Mouse (Mus musculus): ENCODE measurements around the gene Cxcl2. TPM values are rescaled to one million over a fixed set of nuclear protein-coding genes. Genes with fewer than 3 reads are reported as not detected.

Cxcl2 gene
- polyA plus RNA-seq, 1 experiment from 2014 or later = not detected

DNA sequence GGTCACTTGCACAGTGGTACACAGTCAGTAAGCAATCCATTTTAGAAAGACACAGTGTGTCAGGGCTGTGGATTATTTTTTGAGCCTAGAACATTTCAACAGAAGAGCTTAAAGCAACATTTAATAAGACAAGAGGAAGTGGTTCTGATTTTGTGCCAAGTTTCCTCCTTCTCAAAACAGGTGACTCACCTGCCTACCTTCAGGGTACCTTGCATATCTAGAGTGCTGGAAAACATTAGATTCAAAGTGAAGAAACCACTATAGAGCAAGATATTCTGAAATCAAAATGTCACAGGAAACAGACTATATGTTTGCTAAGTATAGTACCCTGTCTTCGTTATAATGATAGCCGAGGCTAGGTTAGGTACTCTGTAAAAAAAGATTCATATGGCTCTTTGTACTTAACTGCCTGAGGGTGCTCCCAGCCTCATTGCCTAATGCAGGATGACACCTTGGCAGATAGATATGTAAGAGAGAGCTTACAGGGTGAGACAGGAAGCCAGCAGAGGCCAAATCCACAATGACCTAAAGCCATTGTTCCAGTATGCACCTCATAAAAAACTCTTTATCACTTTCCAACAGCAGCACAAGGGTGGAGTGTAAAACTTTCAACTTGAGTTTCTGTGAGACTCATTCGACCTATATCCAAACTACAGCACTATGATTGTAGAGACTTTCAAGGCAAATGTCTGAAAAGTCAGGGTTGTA, 24.2 kb upstream of the Cxcl2 start:
- Histone ChIP-seq H3K4me3 (replicated peaks) (no peak overlapping the region), H3K36me3 (no peaks in the 10 kb centered on the region), H3K27me3 (no peaks in the 10 kb centered on the region), H3K4me2 (no peak overlapping the region), H3K9ac (replicated peaks) (no peak overlapping the region), H3K4me1 (replicated peaks) (no peaks in the 10 kb centered on the region), H3K9me3 (no peaks in the 10 kb centered on the region), H3K27ac (no peak overlapping the region)
- ATAC-seq (ENCODE audit: insufficient number of reproducible peaks, insufficient read depth, low FRiP score, low TSS enrichment, low read depth) = no peak
- WGBS = 82% methylated on average over 3 of the region's 3 CpGs

DNA sequence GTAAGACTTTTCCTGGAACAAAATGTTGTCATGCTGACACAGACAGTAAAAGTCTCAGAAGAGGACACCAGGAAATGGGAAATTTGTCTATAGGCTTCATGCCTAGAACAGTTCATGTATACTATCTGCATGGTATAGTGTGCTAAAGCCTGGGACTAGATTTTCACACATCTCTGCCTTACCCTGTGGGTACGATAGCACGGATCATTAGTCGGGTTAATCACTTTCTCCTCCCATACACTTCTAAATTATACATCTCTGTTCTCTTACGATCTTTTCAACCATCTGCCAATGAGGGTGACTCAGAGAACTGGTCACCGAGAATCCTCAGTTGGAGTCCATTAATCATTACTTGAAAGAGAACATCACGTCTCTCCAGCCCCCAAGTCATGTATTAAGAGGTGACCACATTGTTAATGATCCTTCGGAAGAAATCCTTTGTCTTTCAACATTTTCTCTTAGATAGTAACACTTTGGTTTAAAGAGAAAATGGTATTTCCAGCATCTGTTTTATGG, 23.3 kb upstream of the Cxcl2 start:
- H3K9ac ChIP-seq (replicated peaks) = no peak overlapping the region
- H3K4me3 ChIP-seq (replicated peaks) = no peak overlapping the region
- H3K36me3 ChIP-seq = no peaks in the 10 kb centered on the region
- no peaks in the 10 kb centered on the region for H3K4me1 ChIP-seq (replicated peaks)
- H3K9me3 ChIP-seq = no peaks in the 10 kb centered on the region
- no peak overlapping the region for H3K27ac ChIP-seq
- no peak for ATAC-seq (ENCODE audit: insufficient number of reproducible peaks, insufficient read depth, low FRiP score, low TSS enrichment, low read depth)
- WGBS = 77% methylated on average over 7 of the region's 7 CpGs
- no peaks in the 10 kb centered on the region for H3K27me3 ChIP-seq
- no peak overlapping the region for H3K4me2 ChIP-seq

DNA sequence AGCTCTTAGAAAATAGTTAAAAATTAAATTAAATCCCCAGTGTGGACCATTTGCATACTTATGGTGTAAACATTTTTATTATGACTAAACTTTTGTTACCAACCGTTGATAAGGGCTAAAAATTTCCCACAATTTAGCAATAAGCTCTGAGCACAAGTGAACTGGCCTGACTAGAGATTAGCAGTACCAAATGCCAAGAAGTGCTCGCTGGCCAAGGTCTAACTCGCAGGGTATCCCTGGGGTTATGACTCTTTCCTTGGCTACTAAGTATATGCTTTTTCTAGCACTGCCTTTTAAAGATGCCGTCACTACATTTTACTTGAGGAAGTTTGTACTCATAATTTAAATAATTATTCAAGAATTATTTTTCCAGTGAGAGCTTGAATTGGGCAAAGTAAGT, 22.6 kb upstream of the Cxcl2 start:
- Histone ChIP-seq H3K27me3 (no peaks in the 10 kb centered on the region), H3K9me3 (no peaks in the 10 kb centered on the region), H3K36me3 (no peaks in the 10 kb centered on the region), H3K4me3 (replicated peaks) (no peak overlapping the region), H3K4me1 (replicated peaks) (no peaks in the 10 kb centered on the region), H3K9ac (replicated peaks) (no peak overlapping the region), H3K4me2 (no peak overlapping the region), H3K27ac (no peak overlapping the region)
- no peak for ATAC-seq (ENCODE audit: insufficient number of reproducible peaks, insufficient read depth, low FRiP score, low TSS enrichment, low read depth)
- WGBS = 86% methylated on average over 4 of the region's 4 CpGs

DNA sequence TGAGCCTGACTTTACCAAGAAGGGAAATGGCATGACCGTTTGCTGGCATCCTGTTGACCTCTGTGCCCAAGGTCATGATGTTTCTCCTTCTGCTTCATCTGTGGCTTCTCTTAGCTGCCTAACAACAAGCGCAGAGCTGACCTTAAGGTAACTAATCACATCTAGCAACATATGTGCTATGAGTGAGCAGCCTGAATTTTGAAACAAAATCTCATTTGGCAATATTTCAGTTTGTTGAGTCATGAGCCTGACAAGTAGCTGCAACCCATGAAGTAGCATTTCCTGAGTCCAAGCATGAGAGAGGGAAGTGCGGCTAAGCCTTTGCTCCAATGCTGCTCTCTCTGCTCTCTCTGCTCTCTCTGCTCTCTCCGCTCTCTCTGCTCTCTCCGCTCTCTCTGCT, 22.0 kb upstream of the Cxcl2 start:
- no peaks in the 10 kb centered on the region for H3K36me3 ChIP-seq
- no peak for ATAC-seq (ENCODE audit: insufficient number of reproducible peaks, insufficient read depth, low FRiP score, low TSS enrichment, low read depth)
- no peak overlapping the region for H3K27ac ChIP-seq
- H3K4me1 ChIP-seq (replicated peaks) = no peaks in the 10 kb centered on the region
- H3K9ac ChIP-seq (replicated peaks) = no peak overlapping the region
- WGBS = 85% methylated on average over 5 of the region's 5 CpGs
- H3K27me3 ChIP-seq = no peaks in the 10 kb centered on the region
- no peaks in the 10 kb centered on the region for H3K9me3 ChIP-seq
- no peak overlapping the region for H3K4me3 ChIP-seq (replicated peaks)
- H3K4me2 ChIP-seq = no peak overlapping the region

DNA sequence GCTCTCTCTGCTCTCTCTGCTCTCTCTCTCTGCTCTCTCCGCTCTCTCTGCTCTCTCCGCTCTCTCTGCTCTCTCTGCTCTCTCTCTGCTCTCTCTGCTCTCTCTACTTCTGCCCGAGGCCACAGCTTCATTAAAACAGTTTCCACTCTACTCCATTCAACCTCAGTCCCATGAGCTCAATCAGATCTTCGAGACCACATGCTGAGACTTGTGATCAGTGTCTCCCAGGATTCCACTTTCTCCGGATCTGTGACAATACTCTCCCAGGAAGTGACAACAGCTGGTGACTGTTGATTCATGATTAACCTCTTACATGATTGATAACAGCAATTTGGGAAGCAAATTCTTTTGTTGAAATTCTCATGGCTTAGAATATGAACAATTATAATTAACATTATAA, 21.5 kb upstream of the Cxcl2 start:
- WGBS = 90% methylated on average over 5 of the region's 5 CpGs
- H3K4me1 ChIP-seq (replicated peaks) = no peaks in the 10 kb centered on the region
- no peaks in the 10 kb centered on the region for H3K36me3 ChIP-seq
- no peaks in the 10 kb centered on the region for H3K9me3 ChIP-seq
- H3K27ac ChIP-seq = no peak overlapping the region
- H3K27me3 ChIP-seq = no peaks in the 10 kb centered on the region
- H3K9ac ChIP-seq (replicated peaks) = no peak overlapping the region
- H3K4me2 ChIP-seq = no peak overlapping the region
- ATAC-seq (ENCODE audit: insufficient number of reproducible peaks, insufficient read depth, low FRiP score, low TSS enrichment, low read depth) = no peak
- H3K4me3 ChIP-seq (replicated peaks) = no peak overlapping the region

DNA sequence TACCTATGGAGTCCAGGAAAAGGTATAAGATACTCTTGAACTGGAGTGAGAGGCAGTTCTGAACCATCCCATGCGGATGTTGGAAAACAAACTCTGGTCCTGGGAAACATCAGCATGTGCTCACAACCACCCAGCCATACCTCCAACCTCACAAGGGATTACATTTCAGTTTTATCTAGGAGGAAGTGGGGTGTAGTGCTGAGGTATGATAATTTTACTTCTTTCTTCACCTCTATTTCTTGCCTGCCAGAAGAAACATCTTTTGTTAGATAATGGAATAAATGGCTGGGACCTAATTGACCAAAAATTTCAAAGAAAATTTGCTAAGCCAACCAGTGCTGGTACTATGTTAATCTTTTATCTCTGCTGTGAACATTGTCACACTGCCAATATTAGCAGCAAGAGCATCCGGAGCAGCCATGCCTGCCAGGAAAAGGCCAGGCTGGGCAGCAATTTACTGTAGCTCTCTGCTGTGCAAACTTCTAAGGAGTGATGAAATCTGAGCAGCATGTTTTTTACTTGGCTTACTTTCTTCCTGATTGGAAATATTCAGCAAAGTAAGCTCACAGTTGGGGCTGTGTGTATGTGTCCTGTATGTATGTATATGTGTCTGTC, 18.9 kb upstream of the Cxcl2 start:
- H3K9ac ChIP-seq (replicated peaks) = no peak overlapping the region
- no peak overlapping the region for H3K4me3 ChIP-seq (replicated peaks)
- no peaks in the 10 kb centered on the region for H3K9me3 ChIP-seq
- H3K27me3 ChIP-seq = no peaks in the 10 kb centered on the region
- ATAC-seq (ENCODE audit: insufficient number of reproducible peaks, insufficient read depth, low FRiP score, low TSS enrichment, low read depth) = no peak
- no peaks in the 10 kb centered on the region for H3K36me3 ChIP-seq
- 75% methylated on average over 2 of the region's 2 CpGs for WGBS
- H3K4me2 ChIP-seq = no peak overlapping the region
- no peak overlapping the region for H3K27ac ChIP-seq
- no peaks in the 10 kb centered on the region for H3K4me1 ChIP-seq (replicated peaks)

DNA sequence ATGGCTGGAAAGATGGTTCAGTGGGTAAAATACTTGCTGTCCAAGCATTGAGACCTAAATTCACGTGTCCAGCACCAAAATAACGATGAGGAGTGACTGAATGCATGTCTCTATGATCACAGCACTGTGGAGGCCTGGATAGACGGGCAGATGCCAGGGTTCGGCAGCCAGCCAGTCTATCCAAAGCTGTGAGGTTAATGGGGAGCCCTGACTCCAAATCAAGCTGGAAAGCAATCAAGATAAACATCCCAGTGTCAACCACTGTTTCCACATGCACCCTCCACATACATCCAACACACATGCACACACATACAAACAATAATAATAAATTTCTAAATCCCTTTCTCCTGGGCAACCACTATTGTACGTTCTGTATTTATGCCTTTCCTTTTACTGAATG, 15.0 kb upstream of the Cxcl2 start:
- no peak overlapping the region for H3K9ac ChIP-seq (replicated peaks)
- WGBS = 75% methylated on average over 5 of the region's 5 CpGs
- H3K9me3 ChIP-seq = no peaks in the 10 kb centered on the region
- H3K4me3 ChIP-seq (replicated peaks) = no peak overlapping the region
- H3K36me3 ChIP-seq = no peaks in the 10 kb centered on the region
- no peak for ATAC-seq (ENCODE audit: insufficient number of reproducible peaks, insufficient read depth, low FRiP score, low TSS enrichment, low read depth)
- H3K4me2 ChIP-seq = no peak overlapping the region
- peaks cover 6% of the 10 kb centered on the region; the same call in 1 of the 2 replicates for H3K27me3 ChIP-seq
- H3K4me1 ChIP-seq (replicated peaks) = peaks cover 4% of the 10 kb centered on the region; the same call in 1 of the 2 replicates
- no peak overlapping the region for H3K27ac ChIP-seq

DNA sequence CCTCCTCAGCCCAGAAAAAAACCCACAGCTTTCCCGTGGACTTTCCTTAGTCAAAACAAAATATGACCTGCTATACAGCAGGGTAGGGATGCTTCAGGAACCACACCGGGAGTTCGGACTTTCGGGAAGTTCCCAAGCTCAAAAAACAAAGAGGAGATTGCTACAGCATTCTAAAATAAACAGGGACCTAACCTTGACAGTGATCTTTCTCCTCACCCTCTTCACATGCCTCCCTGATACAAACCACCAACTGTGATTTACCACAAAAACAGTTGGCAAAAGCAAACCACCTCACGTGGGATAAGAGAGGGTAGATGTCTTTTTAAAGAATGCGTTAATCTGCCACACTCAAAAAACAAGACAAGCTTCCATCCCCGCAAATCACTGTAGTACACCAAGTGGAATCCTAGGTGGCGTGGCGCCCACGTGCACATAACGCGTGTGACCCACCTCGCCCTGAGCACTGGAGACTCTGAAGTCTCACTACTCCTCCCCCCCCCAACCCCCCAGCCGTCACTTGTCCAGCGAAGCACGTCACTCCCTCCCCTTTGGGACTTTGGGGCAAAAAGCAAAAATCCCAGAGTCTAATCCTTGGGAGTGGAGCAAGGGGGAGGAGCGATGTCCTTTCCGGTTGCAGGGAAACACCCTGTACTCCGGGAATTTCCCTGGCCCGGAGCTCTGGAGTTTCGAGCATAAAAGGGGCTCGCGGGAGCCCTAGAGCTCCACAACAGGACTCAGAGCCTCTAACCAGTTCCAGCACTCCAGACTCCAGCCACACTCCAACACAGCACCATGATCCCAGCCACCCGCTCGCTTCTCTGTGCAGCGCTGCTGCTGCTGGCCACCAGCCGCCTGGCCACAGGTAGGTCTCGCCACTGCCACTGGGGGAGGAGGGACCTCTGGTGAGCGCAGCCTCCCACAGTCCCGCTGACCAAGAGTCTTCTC, 12.9 kb upstream of the Cxcl2 start, which contains the start of gene Cxcl1:
Cxcl1 (plus strand) TSS at position 723 of the 945 bp plus-strand sequence.
- H3K27me3 ChIP-seq = peaks cover 6% of the 10 kb centered on the region; the same call in 1 of the 2 replicates
- H3K9me3 ChIP-seq = no peaks in the 10 kb centered on the region
- H3K4me1 ChIP-seq (replicated peaks) = peaks cover 4% of the 10 kb centered on the region; the same call in 1 of the 2 replicates
- peak within 1 kb of the TSS; percentile 47 for H3K9ac ChIP-seq (replicated peaks)
- WGBS = 11% methylated on average over 30 of the region's 30 CpGs
- no peak within 1 kb of the TSS for H3K27ac ChIP-seq
- no peaks in the 10 kb centered on the region for H3K36me3 ChIP-seq
- H3K4me3 ChIP-seq (replicated peaks) = peak within 1 kb of the TSS; percentile 48
- peak; percentile 84 for ATAC-seq (ENCODE audit: insufficient number of reproducible peaks, insufficient read depth, low FRiP score, low TSS enrichment, low read depth)
- H3K4me2 ChIP-seq = peak within 1 kb of the TSS; percentile 87

DNA sequence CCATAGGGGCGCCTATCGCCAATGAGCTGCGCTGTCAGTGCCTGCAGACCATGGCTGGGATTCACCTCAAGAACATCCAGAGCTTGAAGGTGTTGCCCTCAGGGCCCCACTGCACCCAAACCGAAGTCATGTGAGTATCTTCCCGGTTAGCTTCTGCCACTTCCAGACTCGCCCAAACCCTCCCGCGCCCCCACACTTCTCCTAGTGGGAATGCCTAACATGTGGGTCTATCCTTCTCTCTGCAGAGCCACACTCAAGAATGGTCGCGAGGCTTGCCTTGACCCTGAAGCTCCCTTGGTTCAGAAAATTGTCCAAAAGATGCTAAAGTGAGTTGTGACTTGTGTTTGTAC, 12.2 kb upstream of the Cxcl2 start:
- Histone ChIP-seq H3K27me3 (peaks cover 6% of the 10 kb centered on the region; the same call in 1 of the 2 replicates), H3K9ac (replicated peaks) (peak overlapping the region; percentile 47; the same call in 1 of the 2 replicates), H3K4me2 (peak overlapping the region; percentile 87), H3K27ac (no peak overlapping the region), H3K4me1 (replicated peaks) (peaks cover 4% of the 10 kb centered on the region; the same call in 1 of the 2 replicates), H3K36me3 (no peaks in the 10 kb centered on the region), H3K9me3 (no peaks in the 10 kb centered on the region), H3K4me3 (replicated peaks) (peak overlapping the region; percentile 48)
- 20% methylated on average over 10 of the region's 10 CpGs for WGBS
- ATAC-seq (ENCODE audit: insufficient number of reproducible peaks, insufficient read depth, low FRiP score, low TSS enrichment, low read depth) = 0 out of 2 replicates have a peak, but pooled peaks have one; percentile 22

DNA sequence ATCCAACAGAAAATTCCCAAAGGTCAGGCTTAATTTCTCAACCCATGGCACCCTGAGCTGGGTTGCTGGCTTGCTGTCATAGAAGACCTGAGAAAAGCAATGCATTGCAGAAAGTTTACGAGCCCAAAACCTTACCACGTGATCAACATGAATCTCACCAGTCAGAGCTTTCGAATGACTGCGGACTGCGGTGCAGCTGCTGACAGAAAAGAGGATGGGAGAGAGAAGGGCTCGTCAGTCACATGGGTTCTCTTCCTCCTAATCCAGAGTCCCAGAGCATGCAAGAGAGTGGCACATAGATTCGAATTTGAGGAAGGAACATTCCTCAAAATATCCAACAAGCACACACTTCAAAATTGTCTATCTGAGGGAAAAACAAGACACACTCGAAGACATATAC, 9.4 kb upstream of the Cxcl2 start:
- Histone ChIP-seq H3K27me3 (peaks cover 6% of the 10 kb centered on the region; the same call in 1 of the 2 replicates), H3K4me2 (no peak overlapping the region), H3K36me3 (no peaks in the 10 kb centered on the region), H3K9me3 (no peaks in the 10 kb centered on the region), H3K9ac (replicated peaks) (no peak overlapping the region), H3K27ac (no peak overlapping the region), H3K4me1 (replicated peaks) (peaks cover 8% of the 10 kb centered on the region; the same call in 1 of the 2 replicates), H3K4me3 (replicated peaks) (no peak overlapping the region)
- WGBS = 70% methylated on average over 8 of the region's 8 CpGs
- ATAC-seq (ENCODE audit: insufficient number of reproducible peaks, insufficient read depth, low FRiP score, low TSS enrichment, low read depth) = no peak

DNA sequence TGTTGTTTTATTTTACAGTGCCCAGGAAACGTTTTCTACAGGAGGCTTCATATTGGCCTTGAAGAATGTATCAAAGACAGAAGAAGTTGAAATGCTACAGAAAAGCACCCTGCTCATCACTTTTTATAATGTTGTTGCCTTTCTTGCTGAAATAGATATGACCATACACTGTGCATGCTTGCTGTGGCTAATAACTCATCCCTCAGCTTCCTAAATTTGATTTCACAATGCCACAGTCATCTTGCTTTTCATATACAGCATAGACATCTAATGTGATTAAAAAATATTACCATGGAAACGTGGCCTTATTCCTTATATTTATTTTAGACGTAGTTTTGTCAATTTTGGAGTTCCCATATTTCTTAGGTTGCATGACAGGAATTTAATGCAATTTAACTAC, 6.2 kb upstream of the Cxcl2 start:
- H3K9ac ChIP-seq (replicated peaks) = no peak overlapping the region
- H3K36me3 ChIP-seq = no peaks in the 10 kb centered on the region
- no peaks in the 10 kb centered on the region for H3K9me3 ChIP-seq
- no peak overlapping the region for H3K4me3 ChIP-seq (replicated peaks)
- peaks cover 14% of the 10 kb centered on the region for H3K4me1 ChIP-seq (replicated peaks)
- no peak overlapping the region for H3K27ac ChIP-seq
- no peak overlapping the region for H3K4me2 ChIP-seq
- ATAC-seq (ENCODE audit: insufficient number of reproducible peaks, insufficient read depth, low FRiP score, low TSS enrichment, low read depth) = no peak
- 78% methylated on average over 3 of the region's 3 CpGs for WGBS
- no peaks in the 10 kb centered on the region for H3K27me3 ChIP-seq

Measured in limb, embryonic 12.5 days (tissue).